Mouse (Mus musculus): ENCODE data around the gene Dnah2.

DNA sequence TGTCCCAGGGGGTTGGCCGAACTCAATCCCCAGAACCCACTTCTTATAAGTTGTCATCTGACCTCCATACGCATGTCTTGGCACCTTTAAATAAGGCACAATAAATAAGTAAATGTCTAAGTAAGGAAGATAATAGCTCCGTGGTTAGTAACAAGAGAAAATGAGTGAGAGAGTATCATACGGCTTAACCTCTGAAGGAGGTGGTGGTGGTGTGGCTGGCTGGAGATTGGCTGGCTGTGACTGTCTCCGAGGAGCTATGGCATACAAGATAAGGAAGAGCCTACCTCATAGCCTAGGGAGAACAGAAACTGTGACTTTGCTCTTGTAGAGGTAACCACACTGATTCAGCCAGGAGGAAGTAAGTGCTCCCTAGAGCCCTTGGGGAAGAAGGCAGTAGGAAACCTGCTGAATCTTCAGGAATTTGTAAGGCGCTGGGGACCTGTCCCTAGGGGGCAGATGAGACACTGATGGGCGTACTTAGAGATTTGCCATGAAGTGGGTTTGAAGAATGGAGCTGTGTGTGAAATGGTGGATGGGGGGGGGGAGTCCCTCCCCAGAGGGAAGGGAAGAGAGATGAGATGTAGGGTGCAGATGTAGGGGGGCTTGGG, 36.9 kb upstream of the Dnah2 start:
- TF ChIP-seq TBP (conservative IDR thresholded peaks at IDR 0.05; ENCODE audit: low read depth, low read length) (no peak), POLR2A (IDR thresholded peaks at IDR 0.05; ENCODE audit: low read depth, low read length) (no peak; the same call in 1 of the 2 replicates)
